Mouse (Mus musculus): Measurements from ENCODE around the gene 4930442H23Rik.

4930442H23Rik gene

DNA sequence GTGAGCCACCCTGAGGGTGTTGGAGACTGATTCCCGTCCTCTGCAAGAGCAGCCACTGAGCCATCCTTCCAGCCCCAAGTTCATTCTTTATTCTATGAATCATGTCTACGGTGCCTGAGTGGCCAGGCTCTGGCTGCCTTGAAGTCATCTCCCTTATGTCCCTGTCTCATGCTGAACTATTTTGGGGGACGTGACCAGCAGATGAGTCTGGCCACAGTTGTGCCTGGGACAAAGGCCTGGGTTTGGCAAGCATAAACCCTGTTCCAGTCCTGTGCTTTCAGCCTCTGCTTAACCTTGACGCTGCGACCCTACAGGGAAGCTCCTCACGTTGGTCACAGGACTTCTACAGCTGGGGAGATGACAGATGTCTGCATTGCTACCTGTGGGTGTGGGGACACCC, 13.7 kb upstream of the 4930442H23Rik start:
- no peak for DNase-seq

- no peak for DNase-seq
Observed at GRCm38 (mm10) chr10:81196470-81197065, 12.9 kb upstream of the 4930442H23Rik start.

- DNase-seq = no peak
Observed at GRCm38 (mm10) chr10:81195300-81195699, 11.7 kb upstream of the 4930442H23Rik start.

DNA sequence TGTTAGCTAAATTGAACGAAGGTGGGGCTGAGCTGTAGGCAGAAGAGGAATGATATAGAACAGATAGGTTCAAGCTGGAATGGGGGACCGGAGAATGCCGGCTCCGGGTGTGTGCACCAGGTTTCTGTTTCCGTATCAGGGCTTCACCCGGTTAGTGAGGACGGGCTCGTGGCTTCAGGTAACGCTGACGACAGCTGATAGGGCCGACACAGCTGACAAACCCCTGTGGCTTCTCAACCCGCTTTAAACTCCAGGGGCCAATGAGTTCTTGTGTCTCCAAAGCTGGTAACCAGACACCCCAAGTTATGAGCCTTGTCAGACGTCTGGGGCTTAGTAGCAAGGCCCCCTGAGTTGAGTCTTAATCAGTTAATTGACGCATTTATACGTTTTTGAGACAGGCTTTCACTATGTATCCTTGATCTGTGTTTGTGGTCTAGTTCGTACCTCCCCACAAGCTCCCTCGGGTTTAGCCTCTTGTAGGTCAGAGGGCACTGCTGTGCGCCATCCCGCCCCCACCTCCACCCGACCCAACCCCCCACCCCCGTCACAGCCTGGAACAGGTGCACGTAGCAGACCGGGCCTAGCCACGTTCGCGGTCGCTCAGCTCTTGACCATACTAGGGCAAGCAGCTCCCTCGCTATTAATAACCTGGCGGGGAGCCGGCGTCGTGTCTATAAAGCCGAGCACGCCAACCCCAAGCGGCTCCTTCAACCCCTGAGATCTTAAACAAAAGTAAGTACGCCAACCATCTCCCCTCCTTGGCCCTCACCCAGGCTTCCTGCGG, 10.5 kb upstream of the 4930442H23Rik start:
- peak; percentile 64 to 77 for DNase-seq

- DNase-seq = peak; percentile 32 to 33
Observed at GRCm38 (mm10) chr10:81192968-81193501, 9.4 kb upstream of the 4930442H23Rik start.

- peak; percentile 87 to 93 for DNase-seq
Observed at GRCm38 (mm10) chr10:81192270-81192967, 8.8 kb upstream of the 4930442H23Rik start.

GRCm38 (mm10) chr10:81191342-81191982, 7.8 kb upstream of the 4930442H23Rik start:
- peak; percentile 55 to 72 for DNase-seq

DNA sequence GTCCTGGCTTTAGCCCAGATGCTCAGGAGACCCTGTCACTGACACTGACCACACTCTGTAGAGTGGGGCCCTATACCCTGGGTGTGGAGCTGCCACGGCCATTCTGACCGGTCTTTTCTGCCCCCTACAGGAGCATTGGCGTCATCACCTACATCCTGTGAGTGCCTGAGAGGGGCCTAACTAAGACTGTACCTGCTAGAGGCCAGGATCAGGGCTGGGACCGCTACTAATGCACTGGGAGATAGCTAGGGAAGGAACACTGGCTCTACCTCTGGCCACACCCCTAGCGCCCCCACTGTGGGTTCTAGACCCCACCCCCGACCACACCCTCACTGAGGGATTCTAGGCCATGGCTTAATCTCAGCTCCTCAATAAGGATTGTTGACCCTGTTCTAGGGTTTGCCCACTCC, 7.3 kb upstream of the 4930442H23Rik start:
- peak; percentile 42 to 44 for DNase-seq

GRCm38 (mm10) chr10:81190236-81190911, 6.7 kb upstream of the 4930442H23Rik start:
- DNase-seq = peak; percentile 53 to 66

GRCm38 (mm10) chr10:81189821-81190220, 6.2 kb upstream of the 4930442H23Rik start:
- no peak for DNase-seq

GRCm38 (mm10) chr10:81187161-81187560, 3.5 kb upstream of the 4930442H23Rik start:
- peak in 1 of 2 experiments; percentile 25 for DNase-seq

- peak; percentile 71 to 77 for DNase-seq
Observed at GRCm38 (mm10) chr10:81184765-81185164, 1.1 kb upstream of the 4930442H23Rik start.

- DNase-seq = peak; percentile 98
Observed at GRCm38 (mm10) chr10:81182336-81183333, 1.0 kb downstream of the 4930442H23Rik start, which contains the start of gene Dapk3. Gene Dapk3 (plus strand): TSS chr10:81183005.

- peak in 1 of 2 experiments; percentile 37 for DNase-seq
Observed at GRCm38 (mm10) chr10:81181860-81182259, 1.8 kb downstream of the 4930442H23Rik start.

- DNase-seq = no peak
Observed at GRCm38 (mm10) chr10:81180946-81181345, 2.7 kb downstream of the 4930442H23Rik start.

DNA sequence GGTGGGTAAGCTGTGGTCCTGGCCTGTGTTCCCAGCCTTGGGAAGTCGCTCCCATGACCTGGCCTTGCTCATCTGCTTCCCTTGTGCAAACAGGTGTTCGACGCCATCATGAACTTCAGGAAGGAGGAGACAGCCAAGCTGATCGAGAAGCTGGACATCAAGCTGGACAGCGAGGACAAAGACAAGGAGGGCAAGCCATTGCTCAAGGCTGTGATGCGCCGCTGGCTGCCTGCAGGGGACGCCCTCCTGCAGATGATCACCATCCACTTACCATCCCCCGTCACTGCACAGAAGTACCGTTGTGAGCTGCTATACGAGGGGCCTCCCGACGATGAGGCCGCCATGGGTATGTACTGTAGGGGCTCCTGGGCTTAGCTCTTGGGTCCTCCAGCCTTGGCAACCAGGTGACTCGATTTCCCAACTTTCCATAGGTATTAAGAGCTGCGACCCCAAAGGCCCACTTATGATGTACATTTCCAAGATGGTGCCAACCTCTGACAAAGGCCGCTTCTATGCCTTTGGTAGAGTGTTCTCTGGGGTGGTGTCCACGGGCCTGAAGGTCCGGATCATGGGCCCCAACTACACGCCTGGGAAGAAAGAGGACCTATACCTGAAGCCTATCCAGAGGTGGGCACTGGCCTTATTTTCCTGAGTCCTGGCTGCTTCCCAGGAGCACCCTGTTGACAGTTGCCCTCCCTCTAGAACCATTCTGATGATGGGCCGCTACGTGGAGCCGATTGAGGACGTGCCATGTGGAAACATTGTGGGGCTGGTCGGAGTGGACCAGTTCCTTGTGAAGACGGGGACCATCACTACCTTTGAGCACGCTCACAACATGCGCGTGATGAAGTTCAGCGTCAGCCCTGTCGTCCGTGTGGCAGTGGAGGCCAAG, 4.0 kb downstream of the 4930442H23Rik start:
- DNase-seq = no peak

- no peak for DNase-seq
Observed at GRCm38 (mm10) chr10:81178927-81179326, 4.7 kb downstream of the 4930442H23Rik start.

DNA sequence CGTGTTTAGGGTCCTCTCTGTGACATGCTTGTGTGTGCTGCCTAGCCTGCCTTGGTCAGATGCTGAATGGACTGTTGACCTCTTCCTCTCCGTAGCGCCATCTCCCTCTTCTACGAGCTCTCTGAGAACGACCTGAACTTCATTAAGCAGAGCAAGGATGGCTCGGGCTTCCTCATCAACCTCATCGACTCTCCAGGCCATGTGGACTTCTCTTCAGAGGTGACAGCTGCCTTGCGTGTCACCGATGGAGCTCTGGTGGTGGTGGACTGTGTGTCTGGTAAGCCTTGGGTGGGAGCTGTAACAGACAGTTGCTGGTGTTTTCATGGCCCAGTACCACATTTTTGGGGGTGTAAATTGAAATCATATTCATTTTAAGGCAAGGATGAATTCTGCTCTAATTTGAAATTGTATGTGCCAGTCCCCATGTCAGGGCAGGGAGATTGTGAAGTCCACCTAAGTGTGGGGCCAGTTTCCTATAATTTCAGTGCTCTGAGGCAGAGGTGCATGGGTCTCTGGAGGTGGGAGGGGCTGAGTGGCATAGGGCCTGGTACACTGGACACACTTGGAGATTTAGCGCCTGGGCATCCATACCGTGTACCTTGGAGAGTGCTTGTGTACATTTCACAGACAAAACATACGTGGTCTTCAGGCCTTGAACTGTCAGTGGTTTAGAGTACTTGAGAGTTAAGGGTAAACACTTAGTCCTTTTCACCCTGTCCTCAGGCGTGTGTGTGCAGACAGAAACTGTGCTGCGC, 5.5 kb downstream of the 4930442H23Rik start:
- peak in 1 of 2 experiments; percentile 58 for DNase-seq

DNA sequence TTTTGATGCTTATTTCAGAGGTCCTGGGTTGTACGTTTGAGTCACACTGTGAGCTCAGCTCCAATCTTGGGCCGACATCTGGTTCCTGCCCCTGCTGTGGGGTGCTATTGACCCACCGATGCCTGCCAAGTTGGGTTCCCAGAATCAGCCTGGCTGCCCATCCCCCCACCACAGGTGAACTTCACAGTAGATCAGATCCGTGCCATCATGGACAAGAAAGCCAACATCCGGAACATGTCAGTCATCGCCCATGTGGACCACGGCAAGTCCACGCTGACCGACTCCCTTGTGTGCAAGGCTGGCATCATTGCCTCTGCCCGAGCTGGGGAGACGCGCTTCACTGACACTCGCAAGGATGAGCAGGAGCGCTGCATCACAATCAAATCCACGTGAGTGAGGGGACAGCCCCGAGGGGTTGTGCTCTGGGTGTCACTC, 6.1 kb downstream of the 4930442H23Rik start:
- no peak for DNase-seq

Measured in lung, postnatal 4 days (tissue).